Mouse (Mus musculus): ENCODE measurements around the gene Eme2.

The Eme2 gene

GRCm38 (mm10) chr17:24874405-24874745 lies 20.5 kb downstream of the Eme2 start:
- DNase-seq (ENCODE audit: low spot score in 2 of 2): no peak

DNA sequence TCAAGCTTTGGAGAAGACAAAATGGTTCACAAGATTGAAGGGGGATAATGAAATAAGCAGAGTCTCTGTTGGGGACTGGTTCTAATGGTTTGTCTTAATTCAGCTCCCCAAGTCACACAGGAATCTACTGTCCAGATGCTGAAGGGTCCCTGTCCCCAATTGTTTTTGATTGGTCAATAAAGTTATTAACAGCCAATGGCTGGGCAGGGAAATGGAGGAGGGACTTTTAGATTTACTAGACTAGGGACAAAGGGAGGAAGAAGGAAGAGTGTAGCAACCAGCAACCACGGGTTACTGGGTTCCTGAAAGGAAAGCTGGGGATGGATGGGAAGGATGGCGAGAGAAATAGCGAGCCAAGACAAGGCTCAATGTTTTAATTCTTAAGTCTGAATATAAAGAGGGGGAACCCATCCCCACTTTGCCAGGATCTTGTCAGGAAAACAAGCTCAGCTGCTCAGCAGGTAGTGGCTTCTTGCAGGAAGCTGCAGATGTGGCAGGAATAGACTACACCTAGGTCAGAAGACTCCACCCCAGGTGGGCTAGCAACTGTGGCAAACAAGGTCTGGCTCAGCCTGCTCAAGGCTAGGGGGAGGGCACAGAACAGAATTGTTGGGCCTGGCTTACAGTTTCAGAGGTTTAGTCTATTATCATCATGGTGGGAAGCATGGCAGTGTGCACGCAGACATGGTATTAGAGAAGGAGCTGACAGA lies 21.0 kb downstream of the Eme2 start:
- no peak for DNase-seq (ENCODE audit: low spot score in 2 of 2)

DNA sequence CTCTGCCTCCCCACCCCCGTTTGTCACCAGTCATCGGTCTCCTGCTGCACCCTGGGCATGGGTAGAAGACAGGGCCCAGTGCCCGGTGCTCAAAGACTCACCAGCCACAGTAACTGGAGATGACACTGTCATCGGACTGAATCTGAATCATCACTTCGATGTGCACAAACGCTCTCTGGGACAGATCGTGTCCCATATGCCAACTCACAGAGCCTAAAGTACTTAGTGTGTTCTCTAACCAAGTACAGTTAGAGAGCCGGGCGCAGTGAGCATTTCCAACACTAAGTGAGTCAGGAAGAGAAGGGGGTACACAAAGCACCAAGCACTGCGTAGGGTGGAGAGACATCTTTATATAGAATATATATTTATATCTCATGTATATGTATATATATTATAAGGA lies 27.0 kb downstream of the Eme2 start:
- peak in 1 of 2 experiments; percentile 42 for DNase-seq (ENCODE audit: low spot score in 2 of 2)

DNA sequence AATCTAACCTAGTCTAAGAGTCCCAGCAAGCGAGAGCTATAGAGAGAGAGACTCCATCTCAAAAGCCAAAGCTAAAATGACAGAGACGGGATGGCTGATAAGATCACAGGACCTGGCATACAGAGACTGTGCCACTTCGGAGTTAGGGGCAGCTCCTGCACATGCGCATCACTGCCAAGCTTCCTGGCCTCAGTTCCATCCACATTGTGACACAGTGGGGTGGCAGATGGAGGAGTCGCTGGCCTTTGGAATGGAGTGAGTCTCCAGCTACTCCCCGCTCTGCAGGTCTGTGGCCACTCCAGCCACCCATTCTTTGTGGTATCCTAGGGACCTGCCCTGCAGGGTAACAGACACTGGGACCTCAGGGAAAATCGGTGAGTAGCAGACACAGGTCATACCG lies 29.1 kb downstream of the Eme2 start, which contains the start of gene Igfals:
Igfals (plus strand) TSS at position 222 of the 400 bp plus-strand sequence.
- no peak for DNase-seq (ENCODE audit: low spot score in 2 of 2)

DNA sequence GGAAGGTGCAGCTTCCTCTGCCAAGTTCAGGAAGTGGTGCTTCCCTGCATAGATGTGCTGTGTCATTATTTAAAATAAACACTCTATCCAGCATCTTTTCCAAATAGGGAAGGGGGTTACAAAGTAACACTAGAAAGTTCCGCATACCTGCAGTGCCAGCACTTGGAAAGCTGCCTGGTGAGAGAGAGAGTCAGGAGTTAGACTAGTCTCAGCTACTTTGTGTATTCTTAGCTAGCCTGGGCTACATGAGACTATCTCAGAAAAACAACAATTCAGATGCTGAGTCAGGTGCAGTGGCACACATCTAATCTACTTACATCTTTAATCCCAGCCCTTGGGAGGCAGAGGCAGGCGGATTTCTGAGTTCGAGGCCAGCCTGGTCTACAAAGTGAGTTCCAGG lies 33.1 kb downstream of the Eme2 start:
- no peak for DNase-seq (ENCODE audit: low spot score in 2 of 2)

- DNase-seq (ENCODE audit: low spot score in 2 of 2): no peak
These were observed 34.8 kb downstream of the Eme2 start for GRCm38 (mm10) chr17:24860076-24860475.

DNA sequence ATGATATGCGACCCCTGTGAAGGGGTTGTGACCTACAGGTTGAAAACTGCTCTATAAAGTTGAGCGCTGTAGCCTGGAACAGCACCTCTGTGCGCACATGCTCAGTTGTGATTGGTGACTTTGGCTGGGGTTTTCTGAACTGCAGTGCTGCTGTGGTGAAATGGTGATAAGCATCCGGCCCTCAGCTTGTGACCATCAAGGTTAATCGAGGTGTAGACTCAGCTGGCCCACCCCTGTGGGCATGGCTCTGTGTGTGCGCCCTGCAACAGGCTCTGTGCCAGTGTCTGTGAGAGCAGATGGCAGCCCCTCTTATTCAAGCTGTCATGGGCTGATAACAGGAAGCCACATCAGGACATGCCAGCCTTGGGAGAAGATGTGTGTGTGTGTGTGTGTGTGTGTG lies 35.9 kb downstream of the Eme2 start:
- DNase-seq (ENCODE audit: low spot score in 2 of 2): no peak

- DNase-seq (ENCODE audit: low spot score in 2 of 2): no peak
These were observed 36.9 kb downstream of the Eme2 start for GRCm38 (mm10) chr17:24857831-24858470.

DNA sequence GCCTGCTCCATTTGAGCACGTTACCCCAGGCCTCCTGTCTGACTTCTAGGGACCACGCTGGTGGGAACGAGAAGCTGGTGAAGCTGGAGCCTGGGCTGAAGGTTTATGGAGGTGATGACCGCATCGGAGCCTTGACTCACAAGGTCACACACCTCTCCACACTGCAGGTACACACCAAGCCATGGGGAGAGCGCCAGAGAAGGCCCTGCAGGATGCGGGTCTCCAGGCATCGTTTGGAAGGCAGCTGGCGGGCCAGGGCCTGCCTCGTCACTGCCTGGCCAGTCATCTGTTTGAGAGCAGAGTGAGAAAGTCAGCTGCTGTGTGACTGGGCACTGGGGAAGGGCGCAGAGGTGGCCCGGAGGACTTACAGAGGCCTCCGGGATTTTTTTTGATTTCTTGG lies 38.3 kb downstream of the Eme2 start:
- DNase-seq (ENCODE audit: low spot score in 2 of 2): no peak

DNA sequence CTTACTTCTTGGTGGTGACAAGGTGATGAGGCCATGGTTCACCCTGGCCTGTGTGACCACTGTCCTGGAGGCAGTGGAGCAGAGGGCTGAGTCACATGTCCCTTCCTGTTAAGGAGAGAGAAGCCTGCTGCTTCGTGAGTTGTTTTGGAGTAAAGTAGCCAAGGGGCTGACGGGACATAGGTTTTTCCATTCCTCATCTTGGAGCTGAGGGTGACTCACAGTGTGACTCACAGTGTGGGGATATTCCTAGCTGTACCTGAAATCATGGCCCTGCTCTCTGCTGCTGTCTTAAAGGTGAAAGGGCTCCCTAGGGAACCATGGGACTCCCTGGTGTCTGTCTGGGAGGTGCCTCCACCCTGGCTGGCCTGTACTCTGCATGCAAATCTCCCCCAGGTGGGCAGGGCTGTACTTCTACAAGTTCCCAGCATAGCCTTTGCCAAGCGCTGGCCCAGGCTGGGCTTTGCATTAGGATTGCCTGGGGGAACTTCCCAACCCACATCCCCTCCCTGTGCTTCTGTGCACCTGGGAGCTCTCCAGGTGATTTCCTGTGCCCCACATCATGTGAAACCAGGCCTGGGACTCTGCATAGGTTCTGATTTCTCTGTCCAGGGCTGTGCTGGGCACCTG lies 38.9 kb downstream of the Eme2 start:
- DNase-seq (ENCODE audit: low spot score in 2 of 2): no peak

DNA sequence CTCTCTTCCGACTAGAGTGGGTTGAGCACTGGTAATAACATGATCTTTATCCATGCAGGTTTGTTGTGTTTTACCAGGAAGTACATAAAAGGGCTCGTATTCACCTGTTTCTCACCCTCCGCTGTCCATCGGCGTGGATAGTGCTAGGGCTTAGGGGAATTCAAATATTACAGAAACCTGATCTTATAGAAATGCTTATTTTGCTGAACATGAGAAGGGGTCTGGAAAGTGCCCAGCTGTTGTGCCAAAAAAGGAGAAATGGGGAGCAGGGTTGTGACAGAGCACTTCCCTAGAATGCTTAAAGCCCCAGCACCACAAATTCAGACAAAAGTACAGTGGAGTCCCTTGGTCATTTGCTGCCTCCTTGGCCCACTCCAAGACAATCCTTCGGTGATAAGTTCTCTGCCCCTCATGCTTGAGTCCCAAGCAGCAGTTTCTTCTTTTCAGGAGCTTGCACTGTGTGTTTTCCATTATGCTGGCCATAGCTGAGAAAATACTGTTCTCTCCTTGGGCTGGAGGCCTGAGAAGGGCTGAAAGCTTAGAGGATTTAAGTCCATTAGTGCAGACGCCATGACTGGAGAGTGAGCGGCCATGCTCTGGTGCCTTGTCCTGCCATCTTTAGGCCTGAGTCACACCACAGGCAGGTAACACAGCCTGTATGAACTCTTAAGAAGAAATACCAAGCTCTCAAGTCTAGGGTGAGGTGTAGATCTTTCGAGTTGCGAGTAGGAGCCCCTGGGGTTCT lies 43.3 kb downstream of the Eme2 start:
- no peak for DNase-seq (ENCODE audit: low spot score in 2 of 2)

DNA sequence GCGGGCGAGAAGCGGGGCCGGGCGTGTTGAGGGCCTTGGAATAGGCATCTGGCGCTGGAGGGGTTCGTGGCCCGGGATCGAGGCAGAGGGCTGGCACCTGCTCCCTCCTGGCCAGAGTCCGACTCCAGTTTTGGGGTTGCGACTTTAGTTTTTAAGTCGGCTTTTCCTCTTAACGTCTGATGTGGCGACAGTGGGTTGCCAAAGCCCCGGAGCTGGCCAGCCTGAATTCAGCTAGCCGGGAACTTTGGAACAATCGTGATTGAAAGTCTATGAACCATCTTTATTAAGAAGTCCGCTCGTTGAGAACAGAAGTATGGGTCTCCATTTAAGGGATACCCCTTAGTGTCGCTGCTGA lies 44.1 kb downstream of the Eme2 start:
- no peak for DNase-seq (ENCODE audit: low spot score in 2 of 2)

DNA sequence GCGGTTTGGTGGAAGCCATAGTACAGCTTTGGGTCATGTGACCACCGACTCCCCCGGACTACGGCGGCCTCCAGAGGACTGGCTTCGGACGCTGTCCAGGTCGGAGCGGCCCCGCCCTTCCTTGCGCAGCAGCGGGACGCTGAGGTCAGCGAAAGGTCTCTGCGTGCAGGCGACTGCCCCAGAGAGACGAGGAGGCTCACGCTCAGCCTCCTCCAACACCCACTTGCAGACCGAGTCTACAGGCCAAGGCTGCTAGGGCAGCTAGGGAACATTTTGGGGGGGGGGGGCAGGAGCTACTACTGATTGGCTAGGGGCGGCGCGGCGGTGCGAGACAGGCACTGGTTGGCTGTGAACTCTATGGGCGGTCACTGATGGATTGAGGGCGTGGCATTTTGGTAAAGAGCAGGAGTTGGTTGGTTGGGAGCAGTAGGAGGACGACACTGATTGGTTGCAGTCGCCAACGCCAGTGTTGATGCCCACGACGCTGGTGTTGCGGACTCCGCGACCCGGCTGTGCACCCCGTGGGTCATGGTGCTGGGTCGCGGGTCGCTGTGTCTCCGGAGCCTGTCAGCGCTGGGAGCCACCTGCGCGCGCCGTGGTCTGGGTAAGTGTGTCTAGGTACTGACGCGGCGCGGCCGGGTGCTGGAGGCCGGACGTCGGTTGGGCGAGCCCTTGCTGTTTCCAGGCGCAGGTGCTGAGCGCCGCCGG lies 44.7 kb downstream of the Eme2 start, which contains the start of gene Fahd1:
Fahd1 (minus strand) TSS at position 300 of the 708 bp plus-strand sequence.
- DNase-seq (ENCODE audit: low spot score in 2 of 2): peak; percentile 97 to 98

- DNase-seq (ENCODE audit: low spot score in 2 of 2): no peak
These were observed 45.2 kb downstream of the Eme2 start for GRCm38 (mm10) chr17:24849733-24850064.

GRCm38 (mm10) chr17:24848600-24849031 lies 46.3 kb downstream of the Eme2 start:
- DNase-seq (ENCODE audit: low spot score in 2 of 2): no peak

GRCm38 (mm10) chr17:24847386-24847785 lies 47.5 kb downstream of the Eme2 start:
- DNase-seq (ENCODE audit: low spot score in 2 of 2): no peak

GRCm38 (mm10) chr17:24844525-24844924 lies 50.4 kb downstream of the Eme2 start:
- no peak for DNase-seq (ENCODE audit: low spot score in 2 of 2)

DNA sequence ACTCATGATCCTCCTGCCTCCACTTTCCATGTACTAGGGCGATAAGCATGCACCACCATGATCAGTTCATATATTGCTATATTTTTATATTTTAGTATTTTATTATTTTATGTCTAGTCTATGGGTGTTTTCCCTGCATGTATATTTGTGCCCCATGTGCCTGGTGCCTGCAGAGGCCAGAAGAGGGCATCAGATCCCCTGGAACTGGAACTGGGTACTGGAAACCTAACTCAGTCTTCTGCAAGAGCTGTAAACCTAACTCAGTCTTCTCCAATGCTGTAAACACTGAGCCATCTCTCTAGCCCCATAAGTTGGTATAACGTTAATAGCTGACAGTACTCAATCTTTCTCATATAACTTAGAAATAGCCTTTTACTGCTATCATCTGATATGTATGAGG lies 52.3 kb downstream of the Eme2 start:
- DNase-seq (ENCODE audit: low spot score in 2 of 2): no peak

- DNase-seq (ENCODE audit: low spot score in 2 of 2): no peak
These were observed 53.8 kb downstream of the Eme2 start for GRCm38 (mm10) chr17:24841133-24841532.

DNA sequence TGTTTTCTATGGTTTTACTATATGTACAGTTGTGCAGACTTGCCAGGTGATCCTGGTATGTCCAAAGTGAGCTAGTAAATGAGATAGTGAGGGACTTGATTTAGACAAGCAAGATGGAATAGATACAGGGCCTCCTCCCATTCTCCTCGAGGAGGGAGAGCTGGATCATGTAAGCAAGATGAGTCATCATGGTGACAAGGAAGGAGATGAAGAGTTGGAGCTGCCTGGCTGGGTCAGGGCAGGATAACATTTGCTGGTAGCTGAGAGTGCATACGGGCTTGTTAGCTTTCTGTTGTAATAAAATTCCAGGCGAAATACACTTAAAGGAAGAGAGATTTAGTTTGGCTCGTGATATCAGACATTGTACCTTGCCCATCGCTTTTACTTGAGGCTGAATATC lies 54.5 kb downstream of the Eme2 start:
- no peak for DNase-seq (ENCODE audit: low spot score in 2 of 2)

DNA sequence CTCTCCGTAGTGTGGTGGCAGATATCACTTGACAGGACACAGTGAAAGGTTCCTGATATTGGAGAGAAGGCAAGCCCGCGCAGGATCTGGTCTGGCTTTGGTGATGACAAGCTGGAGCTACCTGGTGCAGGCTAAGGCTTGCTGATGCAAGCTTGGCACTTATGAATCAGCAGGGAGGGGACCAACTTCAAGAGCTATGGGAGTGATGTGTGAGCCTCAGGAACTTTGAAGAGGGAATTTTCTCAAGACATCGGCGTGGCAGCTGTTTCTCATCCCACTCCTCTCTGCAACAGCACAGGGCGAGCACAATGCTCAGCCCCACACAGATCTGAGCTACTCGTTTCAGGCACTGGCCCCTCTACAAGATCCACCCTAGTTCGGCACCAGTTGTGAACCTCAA lies 55.0 kb downstream of the Eme2 start, which contains the start of gene Hagh:
Hagh (plus strand) TSS at position 302 of the 400 bp plus-strand sequence.
- no peak for DNase-seq (ENCODE audit: low spot score in 2 of 2)

Data from left cerebral cortex, adult 9 months (tissue).